Mouse (Mus musculus): ENCODE measurements at regions not wholly inside any gene's neighbourhood (a gene's known extent, or its start where the extent isn't known, plus 50 kb on each side); places are given as distances from the start of the nearest gene placed in this dataset.

DNA sequence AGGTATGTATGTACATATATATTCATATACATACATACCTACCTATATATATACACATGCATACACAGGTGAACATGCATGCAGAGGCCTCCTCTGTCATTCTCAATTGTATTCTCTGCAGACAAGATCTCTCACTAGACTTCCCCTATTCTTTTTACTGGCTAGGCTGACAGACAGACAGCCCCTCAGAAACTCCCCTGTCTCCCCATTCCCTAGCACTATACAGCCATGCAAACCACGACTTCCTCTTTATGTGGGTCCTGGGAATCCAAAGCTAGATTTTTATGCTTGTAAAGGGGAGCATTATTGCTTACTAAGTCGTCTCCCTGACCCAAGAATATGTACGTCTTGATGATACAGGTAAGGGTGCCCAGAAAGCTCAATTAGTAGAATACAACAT, 86.9 kb downstream of the Fam124b start:
- no peak for DNase-seq (ENCODE audit: low spot score)

- DNase-seq (ENCODE audit: low spot score), result no peak
Observed at GRCm38 (mm10) chr1:80123966-80124365, 94.3 kb downstream of the Fam124b start.

- DNase-seq (ENCODE audit: low spot score), result no peak
Observed at GRCm38 (mm10) chr1:80115913-80116312, 102.4 kb downstream of the Fam124b start.

- DNase-seq (ENCODE audit: low spot score), result no peak
Observed at GRCm38 (mm10) chr1:80107747-80108476, 110.4 kb downstream of the Fam124b start.

DNA sequence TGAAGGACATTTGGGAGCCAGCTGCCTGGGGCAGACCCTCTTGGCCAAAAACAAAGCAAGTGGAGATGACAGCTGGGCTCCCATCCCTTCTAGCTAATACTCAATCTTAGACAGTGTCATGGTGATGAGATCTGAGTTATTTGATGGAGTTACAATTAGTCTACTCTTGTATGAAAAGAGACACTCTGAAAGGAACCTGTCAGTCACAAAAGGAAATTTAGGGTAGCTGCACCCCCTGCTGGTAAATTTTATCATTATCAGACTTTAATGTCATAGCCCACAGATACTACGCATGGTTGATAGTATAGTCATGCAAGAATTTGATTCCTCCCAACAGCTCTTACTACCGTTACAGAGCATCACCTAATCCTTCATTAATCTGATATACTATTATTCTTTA, 112.0 kb downstream of the Fam124b start:
- peak; percentile 22 for DNase-seq (ENCODE audit: low spot score)

DNA sequence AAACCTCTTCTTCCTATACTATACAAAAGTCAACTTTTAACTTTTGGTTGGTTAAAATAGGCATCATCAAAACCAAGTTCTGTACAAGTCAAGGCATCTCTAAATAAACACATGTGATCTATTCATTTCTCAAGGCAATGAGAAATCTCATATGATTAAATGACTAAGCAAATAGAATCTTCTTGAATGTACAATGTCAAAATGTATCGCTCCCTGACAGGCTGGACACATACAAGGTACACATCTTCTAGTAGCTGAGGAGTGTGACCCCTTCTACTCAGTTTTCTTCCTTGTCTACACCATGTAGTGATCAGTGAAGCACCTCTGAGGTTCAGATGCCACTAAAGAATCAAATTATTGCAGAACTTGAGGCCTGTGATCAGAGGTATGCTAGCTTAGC, 120.0 kb downstream of the Fam124b start:
- DNase-seq (ENCODE audit: low spot score), result no peak

DNA sequence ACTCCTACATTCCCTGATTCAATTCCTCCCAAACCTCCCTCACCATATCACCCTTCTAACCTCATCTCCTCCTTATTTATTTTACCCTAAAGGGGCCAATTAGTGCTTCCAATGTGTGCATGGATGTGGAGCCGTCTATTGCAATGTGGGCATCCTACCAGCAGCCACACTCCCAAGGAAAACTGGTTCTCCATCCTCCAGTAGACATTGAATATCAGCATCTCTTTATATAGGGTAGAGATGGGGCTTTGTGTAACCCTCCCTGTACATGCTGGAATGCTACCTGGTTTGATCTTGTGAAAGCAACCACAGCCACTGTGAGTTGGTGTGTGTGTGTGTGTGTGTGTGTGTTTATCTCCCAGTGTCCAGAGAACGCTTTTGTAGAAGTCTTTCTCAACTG, 126.5 kb downstream of the Fam124b start:
- DNase-seq (ENCODE audit: low spot score), result no peak

DNA sequence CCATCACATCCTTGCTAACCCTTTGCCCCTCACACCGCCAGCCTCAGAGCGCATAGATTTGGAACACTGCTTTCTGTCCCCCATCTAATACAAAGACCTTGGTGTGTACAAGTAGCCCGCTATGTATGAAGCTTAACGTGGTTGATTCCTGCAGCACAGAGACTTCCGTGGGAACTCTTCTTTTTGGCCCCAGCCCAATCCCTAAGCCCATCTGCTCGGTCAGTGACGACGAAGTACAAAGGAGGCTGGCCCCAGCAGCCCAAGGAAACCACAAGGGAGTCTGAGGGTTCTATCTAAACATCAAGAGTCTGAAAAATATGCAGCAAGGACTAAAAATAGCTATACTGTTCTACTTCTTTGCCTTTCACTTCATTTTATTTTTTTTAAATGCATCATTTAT, 126.9 kb downstream of the Fam124b start:
- DNase-seq (ENCODE audit: low spot score), result no peak

DNA sequence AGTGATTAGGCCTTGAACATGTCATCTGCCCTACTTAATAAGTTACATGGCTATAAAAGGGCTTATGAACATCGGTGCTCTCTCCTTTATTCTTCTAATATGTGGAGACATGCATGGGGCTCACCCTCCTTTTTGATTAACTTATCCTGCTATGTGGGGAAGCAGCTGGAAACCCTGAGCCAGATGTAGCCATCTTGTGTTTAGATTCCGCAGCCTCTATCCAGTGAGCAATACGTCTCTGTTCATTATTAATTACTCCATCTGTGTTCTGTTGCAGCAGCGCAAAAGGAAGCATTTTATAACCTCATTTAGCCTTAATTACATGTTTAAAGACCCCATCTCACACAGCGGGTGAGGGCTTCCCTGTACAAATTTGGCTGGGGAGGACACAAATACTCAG, 129.6 kb downstream of the Fam124b start:
- no peak for DNase-seq (ENCODE audit: low spot score)

DNA sequence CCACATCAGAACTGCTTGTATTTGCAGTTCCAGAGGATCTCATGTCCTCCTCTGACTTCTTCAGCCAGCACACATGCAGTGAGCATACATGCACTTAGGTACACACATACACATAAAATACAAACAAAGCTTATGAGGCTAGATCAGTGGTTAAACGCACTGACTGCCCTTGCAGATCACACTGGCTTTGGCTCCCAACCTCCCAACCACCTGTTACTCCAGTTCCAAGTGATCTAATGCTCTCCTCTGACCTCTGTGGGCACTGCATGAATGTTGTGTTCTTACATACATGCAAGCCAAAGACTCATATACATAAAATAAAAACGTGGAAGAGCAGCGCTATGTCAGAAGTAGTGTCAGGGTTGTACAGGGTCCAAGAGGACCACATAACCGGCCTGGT, 141.9 kb downstream of the Fam124b start:
- no peak for DNase-seq (ENCODE audit: low spot score)

- DNase-seq (ENCODE audit: low spot score), result no peak
Observed at GRCm38 (mm10) chr1:80074376-80074775, 143.9 kb downstream of the Fam124b start.

- no peak for DNase-seq (ENCODE audit: low spot score)
Observed at GRCm38 (mm10) chr1:80073950-80074349, 144.3 kb downstream of the Fam124b start.

DNA sequence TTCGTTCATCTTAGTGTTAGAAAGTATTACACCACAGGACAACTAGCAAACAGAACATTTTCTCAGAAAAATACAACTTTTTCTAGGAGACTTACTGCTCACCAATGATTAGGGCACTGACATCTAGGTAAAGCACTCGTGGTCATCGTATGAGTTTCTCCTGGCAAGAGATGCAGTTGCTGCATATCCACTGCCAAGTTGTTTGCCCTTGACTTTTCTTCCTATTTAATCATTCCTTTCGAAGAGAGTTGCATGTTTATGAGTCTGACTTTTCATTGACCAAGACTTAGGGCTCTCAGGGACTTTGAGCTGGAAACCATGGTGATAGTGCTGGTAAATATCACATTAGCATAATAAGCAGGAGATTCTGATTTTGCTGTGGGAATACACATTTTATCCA, 149.1 kb downstream of the Fam124b start:
- DNase-seq (ENCODE audit: low spot score), result no peak

DNA sequence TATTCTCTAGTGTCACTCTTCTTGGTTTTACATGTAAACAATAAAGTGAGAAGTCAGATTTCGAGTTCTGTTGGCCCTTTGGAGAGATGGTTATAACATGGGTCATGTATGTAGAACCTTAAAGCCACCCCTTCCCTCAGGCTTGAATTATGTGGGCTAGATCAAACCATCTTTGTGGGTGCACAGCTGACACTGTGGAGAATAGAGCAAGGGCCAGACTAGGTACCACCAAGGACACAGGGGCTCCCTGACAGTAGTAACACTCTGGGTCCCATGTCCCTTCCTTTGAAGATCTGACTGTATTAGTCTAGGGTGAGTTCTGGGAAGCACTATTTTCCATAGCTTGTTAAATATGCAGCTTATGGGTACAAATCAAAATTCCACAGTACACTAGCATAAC, 156.2 kb downstream of the Fam124b start:
- no peak for DNase-seq (ENCODE audit: low spot score)

DNA sequence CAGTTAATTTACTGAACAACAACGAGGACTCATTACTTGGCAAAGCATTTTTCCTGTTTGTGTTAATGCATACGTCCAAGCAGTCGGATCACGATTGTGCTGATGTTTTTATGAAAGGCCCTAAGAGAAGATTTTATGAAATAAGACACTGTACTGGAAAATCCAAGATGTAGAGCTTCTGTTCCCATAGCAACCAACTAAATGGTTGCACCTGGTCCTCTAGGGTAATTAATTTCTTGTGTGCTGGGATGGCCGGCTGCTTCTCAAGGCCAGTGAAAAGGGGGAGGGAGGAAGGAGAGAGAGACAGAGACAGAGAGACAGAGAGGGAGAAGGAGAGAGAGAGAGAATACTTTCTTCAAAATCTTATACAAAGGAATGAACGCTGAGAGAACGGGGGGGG, 156.6 kb downstream of the Fam124b start:
- DNase-seq (ENCODE audit: low spot score), result no peak

GRCm38 (mm10) chr1:80045141-80045540, 173.1 kb downstream of the Fam124b start:
- DNase-seq (ENCODE audit: low spot score), result no peak

DNA sequence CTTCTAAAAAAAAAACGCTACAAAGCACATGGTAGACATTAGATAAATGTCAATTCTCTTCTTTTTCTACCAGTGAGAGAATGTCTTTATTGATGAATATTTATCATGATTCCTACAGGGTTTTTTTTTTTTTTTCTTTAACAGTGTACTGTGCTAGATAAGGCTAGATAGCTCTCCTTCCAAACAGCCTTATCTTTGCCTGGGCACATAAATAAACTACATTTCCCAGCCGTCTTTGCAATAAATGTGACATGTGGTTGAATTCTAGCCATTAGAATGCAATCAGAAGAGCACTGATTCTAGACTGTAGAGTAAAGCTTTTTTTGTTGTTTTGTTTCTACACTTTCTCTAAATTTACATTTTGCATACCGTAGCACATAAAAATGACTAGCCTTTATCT, 177.9 kb downstream of the Fam124b start:
- no peak for DNase-seq (ENCODE audit: low spot score)

DNA sequence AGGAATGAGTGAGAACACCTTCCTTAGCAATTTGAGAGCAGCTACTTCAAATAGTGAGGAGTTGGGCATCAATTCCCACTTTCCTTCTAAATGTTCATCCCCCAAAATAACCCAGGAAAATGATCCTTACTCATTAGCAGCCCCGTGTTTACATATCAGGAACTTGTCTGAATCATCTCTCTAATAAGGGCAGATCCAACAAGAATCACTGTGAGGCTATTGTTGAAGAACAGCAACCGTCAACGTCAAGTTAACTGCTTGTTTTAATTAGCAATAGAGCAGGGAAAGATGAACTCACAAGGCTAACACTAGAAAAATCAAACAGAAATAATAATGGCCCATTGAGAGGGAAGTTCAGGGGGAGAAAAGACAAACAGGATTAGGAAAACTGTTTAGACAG, 178.4 kb downstream of the Fam124b start:
- DNase-seq (ENCODE audit: low spot score), result no peak

- no peak for DNase-seq (ENCODE audit: low spot score)
Observed at GRCm38 (mm10) chr1:80039161-80039560, 178.2 kb upstream of the Serpine2 start.

- DNase-seq (ENCODE audit: low spot score), result no peak
Observed at GRCm38 (mm10) chr1:80038059-80038458, 177.1 kb upstream of the Serpine2 start.

- DNase-seq (ENCODE audit: low spot score), result no peak
Observed at GRCm38 (mm10) chr1:80036436-80036835, 175.5 kb upstream of the Serpine2 start.

- DNase-seq (ENCODE audit: low spot score), result no peak
Observed at GRCm38 (mm10) chr1:80033522-80033921, 172.5 kb upstream of the Serpine2 start.

- DNase-seq (ENCODE audit: low spot score), result no peak
Observed at GRCm38 (mm10) chr1:80033121-80033520, 172.1 kb upstream of the Serpine2 start.

- DNase-seq (ENCODE audit: low spot score), result no peak
Observed at GRCm38 (mm10) chr1:80032464-80032863, 171.5 kb upstream of the Serpine2 start.

All from adipocyte (in vitro differentiated cells).